Mouse (Mus musculus): ENCODE data around the gene Rabgap1l.

DNA sequence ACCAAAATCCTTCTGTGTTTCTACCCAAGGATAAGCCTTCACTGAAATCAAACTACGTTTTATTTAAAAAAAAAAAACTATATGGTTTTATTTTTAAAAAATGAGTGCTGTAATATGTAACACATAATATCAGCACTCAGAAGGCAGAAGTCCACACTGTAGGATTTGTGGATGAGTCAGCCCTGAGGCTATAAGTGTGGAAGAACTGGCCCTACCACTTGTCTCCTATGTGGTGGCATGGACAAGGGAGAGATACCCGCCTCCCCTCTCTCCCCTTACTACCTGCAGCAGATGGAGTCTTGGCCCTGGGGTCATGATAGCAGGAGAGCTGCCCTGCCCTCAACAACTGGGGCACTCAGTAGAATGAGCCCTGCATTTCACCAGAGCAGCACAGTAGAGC lies 42.4 kb downstream of the Rabgap1l start:
- no peak for TF ChIP-seq CTCF (conservative IDR thresholded peaks at IDR 0.05; ENCODE audit: insufficient read depth, insufficient read length, low read depth, low read length)
- no peak for TF ChIP-seq POLR2A (IDR thresholded peaks at IDR 0.05; ENCODE audit: low read depth, low read length)
